Comparison of ENCODE assay signal across 15 mouse cellular contexts in the genomic region with DNA sequence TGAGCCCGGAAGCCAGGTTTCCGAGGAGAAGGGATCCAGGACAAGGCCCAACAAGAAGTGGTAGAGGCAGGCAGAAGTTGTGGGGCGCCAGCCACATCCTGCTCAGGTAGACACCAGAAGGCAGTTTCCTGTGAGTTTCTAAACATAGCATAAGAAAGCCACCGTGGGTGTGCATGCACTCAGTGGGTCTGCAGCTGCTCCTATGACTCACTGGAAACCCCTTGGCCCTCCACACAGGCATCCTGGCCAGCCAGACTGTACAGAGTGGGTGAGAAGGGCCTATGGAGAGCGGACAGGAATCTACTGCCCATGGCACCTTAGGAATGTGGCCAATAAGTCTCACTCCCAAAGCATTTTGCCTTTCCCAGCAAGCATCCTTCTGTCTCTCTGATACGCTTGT. TPM values are rescaled to one million over a fixed set of nuclear protein-coding genes. Genes with fewer than 3 reads are reported as not detected.
DNase-seq lines count a peak whose midpoint lies in the region; ATAC-seq and TF ChIP-seq lines count a peak whose summit lies in the region.
"Had no signal": no experiment of that assay in that cellular context is flagged by ENCODE, and none has a peak within 500 bp of the region (broad histone marks: within the 10 kb centered on the region; RNA-seq: fewer than 3 reads in every experiment).

No protein-coding gene starts in this region.

- H3K9me3 ChIP-seq in kidney, embryonic 14.5 days (ENCODE audit: control insufficient read depth, low read length), result no peaks in the 10 kb centered on the region
- H3K9me3 ChIP-seq in kidney, embryonic 15.5 days (replicated peaks), result no peaks in the 10 kb centered on the region
- H3K9me3 ChIP-seq: limb, embryonic 12.5 days had no signal

- H3K79me2 ChIP-seq in heart, adult 2 months (replicated peaks; ENCODE audit: control insufficient read depth, insufficient read depth, low read length), result no peaks in the 10 kb centered on the region

- no peak overlapping the region for H3K4me3 ChIP-seq in heart, adult 2 months
- H3K4me3 ChIP-seq in kidney, embryonic 14.5 days (ENCODE audit: low read length), result no peak overlapping the region
- H3K4me3 ChIP-seq in kidney, embryonic 15.5 days (replicated peaks), result no peak overlapping the region
- H3K4me3 ChIP-seq: limb, embryonic 12.5 days had no signal

- H3K27ac ChIP-seq in heart, adult 2 months, result peak overlapping the region; percentile 7
- H3K27ac ChIP-seq in kidney, embryonic 14.5 days (ENCODE audit: low read depth, low read length), result no peak overlapping the region
- H3K27ac ChIP-seq in kidney, embryonic 15.5 days, result no peak overlapping the region
- H3K27ac ChIP-seq: limb, embryonic 12.5 days had no signal

- no peak for TF ChIP-seq CTCF in heart, adult 2 months (IDR thresholded peaks at IDR 0.05)

- no peak for ATAC-seq in kidney, embryonic 14.5 days (ENCODE audit: low FRiP score, low TSS enrichment)
- ATAC-seq in kidney, embryonic 15.5 days (replicated peaks; ENCODE audit: low FRiP score), result no peak

- no peak for TF ChIP-seq POLR2A in heart, adult 2 months (IDR thresholded peaks at IDR 0.05; ENCODE audit: insufficient read depth, low read depth, low read length)

- no peak overlapping the region for H3K9ac ChIP-seq in heart, adult 2 months (ENCODE audit: low read depth, low read length)
- H3K9ac ChIP-seq in kidney, embryonic 14.5 days (ENCODE audit: low read depth, low read length), result no peak overlapping the region
- H3K9ac ChIP-seq in kidney, embryonic 15.5 days, result no peak overlapping the region
- H3K9ac ChIP-seq: limb, embryonic 12.5 days; lung, embryonic 14.5 days had no signal

- H3K27me3 ChIP-seq in heart, adult 2 months (ENCODE audit: control insufficient read depth, insufficient read depth, low read length), result no peaks in the 10 kb centered on the region
- H3K27me3 ChIP-seq in kidney, embryonic 14.5 days (ENCODE audit: control insufficient read depth, insufficient read depth, low read length), result no peaks in the 10 kb centered on the region
- H3K27me3 ChIP-seq in kidney, embryonic 15.5 days, result no peaks in the 10 kb centered on the region
- H3K27me3 ChIP-seq: limb, embryonic 12.5 days had no signal

- peaks cover 14% of the 10 kb centered on the region for H3K36me3 ChIP-seq in heart, adult 2 months (ENCODE audit: control insufficient read depth, insufficient read depth, low read length)
- H3K36me3 ChIP-seq in kidney, embryonic 14.5 days (ENCODE audit: control insufficient read depth, insufficient read depth, low read length), result no peaks in the 10 kb centered on the region
- no peaks in the 10 kb centered on the region for H3K36me3 ChIP-seq in kidney, embryonic 15.5 days
- H3K36me3 ChIP-seq: limb, embryonic 12.5 days had no signal

- intact Hi-C loops in heart, adult 2 months (cut with DNase I), result no loop called here

- no peak overlapping the region for H3K4me2 ChIP-seq in kidney, embryonic 14.5 days (replicated peaks; ENCODE audit: low read depth, low read length)
- H3K4me2 ChIP-seq in kidney, embryonic 15.5 days, result no peak overlapping the region
- H3K4me2 ChIP-seq: heart, embryonic 11.5 days; limb, embryonic 12.5 days; lung, embryonic 14.5 days had no signal

- 66% methylated on average over 6 of the region's 6 CpGs for WGBS in heart, adult 2 months
- WGBS in kidney, embryonic 14.5 days, result 85% methylated on average over 6 of the region's 6 CpGs
- WGBS in kidney, embryonic 15.5 days, result 80% methylated on average over 6 of the region's 6 CpGs

- H3K4me1 ChIP-seq in heart, adult 2 months (ENCODE audit: control insufficient read depth, insufficient read depth, low read length), result peaks cover 23% of the 10 kb centered on the region
- H3K4me1 ChIP-seq in kidney, embryonic 14.5 days (ENCODE audit: control insufficient read depth, insufficient read depth, low read length), result peaks cover 11% of the 10 kb centered on the region; the same call in 1 of the 2 replicates
- H3K4me1 ChIP-seq in kidney, embryonic 15.5 days, result peaks cover 14% of the 10 kb centered on the region

- TF ChIP-seq EP300 in heart, adult 2 months (IDR thresholded peaks at IDR 0.05; ENCODE audit: insufficient read depth, low read depth, low read length), result no peak

- DNase-seq in heart, adult 2 months, result no peak
- DNase-seq in heart, adult 9 months (ENCODE audit: low spot score in 2 of 2), result no peak
- DNase-seq in CD4-positive, CD25-positive, alpha-beta regulatory T cell, adult 2 months (ENCODE audit: low read depth, low spot score), result peak; percentile 64
- DNase-seq in induced T-regulatory cell, adult 2 months (ENCODE audit: low read depth), result peak; percentile 55
- DNase-seq in thymus, postnatal 0 days (ENCODE audit: low spot score), result peak; percentile 76
- no peak for DNase-seq in adrenal gland, adult 18-20 months (ENCODE audit: low spot score in 2 of 2)
- DNase-seq: adrenal gland, postnatal 36 days; cerebellum, adult 11-12 months; heart, postnatal 4 days; kidney, adult 18-20 months; lung, embryonic 14.5 days had no signal

RNA-seq across cellular contexts. Expression of a gene that starts 45.5 kb away (rescaled TPM):
- total RNA-seq in heart, adult 2 months (2021), result 100 to 1,000 TPM in 1 of 2 experiments, 10 to 100 TPM in 1; 88.7 to 102 TPM
- polyA plus RNA-seq in heart, adult 2 months (2012; rRNA removed), result 146 and 188 TPM in 2 replicates
- 49.5 and 52.6 TPM in 2 replicates for polyA plus RNA-seq in thymus, postnatal 0 days (2015; fragmentation: Nextera tagmentation; extraction: Ambion mirVana)
- 100 to 1,000 TPM; 197 to 247 TPM for total RNA-seq in adrenal gland, adult 18-20 months (2021)
- 22.8 and 29.9 TPM in 2 replicates for polyA plus RNA-seq in kidney, embryonic 14.5 days (2014; fragmentation: Nextera tagmentation; extraction: Ambion mirVana)
- 38.6 and 39.0 TPM in 2 replicates for polyA plus RNA-seq in kidney, embryonic 15.5 days (2015; fragmentation: Nextera tagmentation; extraction: Ambion mirVana)

Comparison
In these comparisons a context has a peak if more than half of its experiments do, and no peak if none do; other contexts are left out.
1. DNase-seq: peak in CD4-positive, CD25-positive, alpha-beta regulatory T cell, adult 2 months (single experiment), induced T-regulatory cell, adult 2 months (single experiment) and thymus, postnatal 0 days (single experiment); none in heart, adult 2 months (0 of 2), heart, adult 9 months (0 of 2) and adrenal gland, adult 18-20 months (0 of 2).